Mouse (Mus musculus) bone marrow macrophage, adult 2 months (primary cell): ENCODE measurements around the gene Nptxr.

Experiments
- CTCF ChIP-seq: IDR thresholded peaks from 2 replicates; pipeline ENCODE4 v1.5.1; 2012; ENCODE audit warnings: low read depth, mild to moderate bottlenecking, low read length, moderate library complexity
- POLR2A ChIP-seq: IDR thresholded peaks from 2 replicates; pipeline ENCODE4 v1.6.1; 2012; ENCODE audit warnings: mild to moderate bottlenecking, low read depth, low read length, borderline replicate concordance

- TF ChIP-seq POLR2A: no peak
- TF ChIP-seq CTCF: no peak
Observed at GRCm38 (mm10) chr15:79808114-79808513, 3.5 kb upstream of the Nptxr start.
